Mouse (Mus musculus): ENCODE measurements at regions not wholly inside any gene's neighbourhood (a gene's known extent, or its start where the extent isn't known, plus 50 kb on each side); places are given as distances from the start of the nearest gene placed in this dataset.

GRCm38 (mm10) chr17:82931476-82931875 is 283.6 kb upstream of the Pkdcc start:
- TF ChIP-seq CTCF (IDR thresholded peaks at IDR 0.05; ENCODE audit: low read depth), result no peak
- no peak for TF ChIP-seq EP300 (optimal IDR thresholded peaks at IDR 0.05)

Data from stomach, postnatal 0 days (tissue).